Mouse (Mus musculus) forebrain, embryonic 14.5 days (tissue): ENCODE data around the gene Abhd14b. TPM values are rescaled to one million over a fixed set of nuclear protein-coding genes. Genes with fewer than 3 reads are reported as not detected.
A peak's percentile ranks its signal among the peaks of the same experiment; 100 is the strongest.

ENCODE experiments used
- ATAC-seq: fragments of 200-750 bp; cut with Nextera tagmentation; 2 replicates; pipeline ENCODE4 v1.8.0; 2017; ENCODE audit warnings: mild to moderate bottlenecking, moderate library complexity
- DNase-seq: peaks from one replicate; pipeline ENCODE4 v3.0.0-alpha.2; 2015; ENCODE audit warnings: low spot score
- H3K27ac ChIP-seq: fragments of 300-500 bp; sonication (generic); 2 replicates; pipeline ENCODE4 v1.5.1; 2014; ENCODE audit warnings: low read depth, mild to moderate bottlenecking, control low read depth, low read length, moderate library complexity
- H3K27me3 ChIP-seq: fragments of 300-500 bp; sonication (generic); replicated peaks from 2 replicates; pipeline ENCODE4 v1.6.1; 2014; ENCODE audit warnings: low read length, control low read depth, mixed read lengths; ENCODE audit not compliant: control insufficient read depth, insufficient read depth
- H3K36me3 ChIP-seq: fragments of 300-500 bp; sonication (generic); 2 replicates; pipeline ENCODE4 v1.6.1; 2014; ENCODE audit warnings: low read length, control low read depth; ENCODE audit not compliant: control insufficient read depth, insufficient read depth
- H3K4me1 ChIP-seq: fragments of 300-500 bp; sonication (generic); 2 replicates; pipeline ENCODE4 v1.6.1; 2014; ENCODE audit warnings: antibody characterized with exemption, low read length, control low read depth; ENCODE audit not compliant: control insufficient read depth, insufficient read depth
- H3K4me2 ChIP-seq: fragments of 300-500 bp; sonication (generic); 2 replicates; pipeline ENCODE4 v1.6.1; 2014; ENCODE audit warnings: mild to moderate bottlenecking, control low read depth, low read length
- H3K4me3 ChIP-seq: fragments of 300-500 bp; sonication (generic); 2 replicates; pipeline ENCODE4 v1.5.1; 2014; ENCODE audit warnings: low read depth, low read length, control low read depth
- H3K9ac ChIP-seq: fragments of 300-500 bp; sonication (generic); 2 replicates; pipeline ENCODE4 v1.6.1; 2014; ENCODE audit warnings: mild to moderate bottlenecking, low read length, control low read depth, moderate library complexity
- H3K9me3 ChIP-seq: fragments of 300-500 bp; sonication (generic); replicated peaks from 2 replicates; pipeline ENCODE4 v1.6.1; 2016; ENCODE audit warnings: low read length, control low read depth, mixed read lengths; ENCODE audit not compliant: control insufficient read depth
- WGBS: fragments of 180-500 bp; shearing (Covaris S2); extraction: QIAGEN DNeasy Blood & Tissue Kit; methylation state at CpG from one replicate; pipeline ENCODE4 v1.1.7; 2014; 5-methylcytosine and 5-hydroxymethylcytosine counted together
- polyA plus RNA-seq: library from polyadenylated mRNA; unstranded; fragments of >200 nt; fragmentation: Nextera tagmentation; extraction: Ambion mirVana; gene quantifications from 2 replicates; pipeline ENCODE4 v1.2.1, GENCODE M21; 2014

Abhd14b gene
- polyA plus RNA-seq, 1 experiment from 2014 or later = 5.5 TPM

GRCm38 (mm10) chr9:106467746-106468145 is 20.5 kb downstream of the Abhd14b start:
- DNase-seq (no peak), ATAC-seq (no peak)
- H3K4me3 ChIP-seq = no peak overlapping the region
- no peak overlapping the region for H3K4me2 ChIP-seq
- H3K9me3 ChIP-seq = no peaks in the 10 kb centered on the region
- WGBS = 92% methylated on average over 7 of the region's 7 CpGs
- H3K9ac ChIP-seq = no peak overlapping the region
- peaks cover 12% of the 10 kb centered on the region for H3K4me1 ChIP-seq
- H3K36me3 ChIP-seq = peaks cover 17% of the 10 kb centered on the region
- no peak overlapping the region for H3K27ac ChIP-seq
- H3K27me3 ChIP-seq = no peaks in the 10 kb centered on the region

- WGBS = 80% methylated on average over 6 of the region's 6 CpGs
- Histone ChIP-seq H3K9me3 (no peaks in the 10 kb centered on the region), H3K9ac (no peak overlapping the region), H3K27me3 (no peaks in the 10 kb centered on the region), H3K4me1 (peaks cover 12% of the 10 kb centered on the region), H3K36me3 (peaks cover 2% of the 10 kb centered on the region), H3K4me2 (no peak overlapping the region), H3K4me3 (no peak overlapping the region), H3K27ac (no peak overlapping the region)
- no peak for DNase-seq
- no peak for ATAC-seq
These were observed 22.1 kb downstream of the Abhd14b start for GRCm38 (mm10) chr9:106469317-106469716.

- H3K4me2 ChIP-seq = no peak overlapping the region
- DNase-seq (no peak), ATAC-seq (no peak)
- no peaks in the 10 kb centered on the region for H3K9me3 ChIP-seq
- no peak overlapping the region for H3K27ac ChIP-seq
- no peak overlapping the region; the same call in 1 of the 2 replicates for H3K9ac ChIP-seq
- H3K27me3 ChIP-seq = no peaks in the 10 kb centered on the region
- H3K4me3 ChIP-seq = no peak overlapping the region
- H3K4me1 ChIP-seq = peaks cover 9% of the 10 kb centered on the region
- no peaks in the 10 kb centered on the region for H3K36me3 ChIP-seq
- WGBS = 77% methylated on average over 9 of the region's 9 CpGs
These were observed 22.5 kb downstream of the Abhd14b start for GRCm38 (mm10) chr9:106469776-106470175.

- Histone ChIP-seq H3K4me1 (no peaks in the 10 kb centered on the region), H3K27ac (no peak overlapping the region), H3K9ac (no peak overlapping the region), H3K4me2 (no peak overlapping the region), H3K9me3 (no peaks in the 10 kb centered on the region), H3K27me3 (no peaks in the 10 kb centered on the region), H3K36me3 (no peaks in the 10 kb centered on the region), H3K4me3 (no peak overlapping the region)
- 65% methylated on average over 14 of the region's 14 CpGs for WGBS
- no peak for DNase-seq
- no peak for ATAC-seq
These were observed 23.9 kb downstream of the Abhd14b start for GRCm38 (mm10) chr9:106470991-106471750.

GRCm38 (mm10) chr9:106471892-106472291 is 24.6 kb downstream of the Abhd14b start:
- H3K4me3 ChIP-seq = no peak overlapping the region
- no peak overlapping the region for H3K27ac ChIP-seq
- no peak overlapping the region for H3K9ac ChIP-seq
- no peaks in the 10 kb centered on the region for H3K9me3 ChIP-seq
- DNase-seq = no peak
- no peak overlapping the region for H3K4me2 ChIP-seq
- H3K27me3 ChIP-seq = no peaks in the 10 kb centered on the region
- WGBS = 11% methylated on average over 5 of the region's 5 CpGs
- no peaks in the 10 kb centered on the region for H3K4me1 ChIP-seq
- no peak for ATAC-seq
- no peaks in the 10 kb centered on the region for H3K36me3 ChIP-seq

- DNase-seq (no peak), ATAC-seq (no peak)
- Histone ChIP-seq H3K9ac (no peak overlapping the region), H3K36me3 (no peaks in the 10 kb centered on the region), H3K4me3 (no peak overlapping the region), H3K9me3 (no peaks in the 10 kb centered on the region), H3K4me1 (no peaks in the 10 kb centered on the region), H3K4me2 (no peak overlapping the region), H3K27me3 (no peaks in the 10 kb centered on the region), H3K27ac (no peak overlapping the region)
- WGBS = 73% methylated on average over 4 of the region's 4 CpGs
These were observed 25.1 kb downstream of the Abhd14b start for GRCm38 (mm10) chr9:106472321-106472720.

- Histone ChIP-seq H3K27ac (no peak overlapping the region), H3K9me3 (no peaks in the 10 kb centered on the region), H3K4me3 (no peak overlapping the region), H3K4me2 (no peak overlapping the region), H3K9ac (no peak overlapping the region), H3K27me3 (no peaks in the 10 kb centered on the region), H3K36me3 (no peaks in the 10 kb centered on the region), H3K4me1 (peaks cover 6% of the 10 kb centered on the region; the same call in 1 of the 2 replicates)
- DNase-seq (no peak), ATAC-seq (no peak)
- 91% methylated on average over 16 of the region's 16 CpGs for WGBS
These were observed 26.0 kb downstream of the Abhd14b start for GRCm38 (mm10) chr9:106473081-106473752.

GRCm38 (mm10) chr9:106473753-106474105 is 26.5 kb downstream of the Abhd14b start:
- no peak overlapping the region for H3K27ac ChIP-seq
- peaks cover 7% of the 10 kb centered on the region; the same call in 1 of the 2 replicates for H3K4me1 ChIP-seq
- no peaks in the 10 kb centered on the region for H3K27me3 ChIP-seq
- no peaks in the 10 kb centered on the region for H3K36me3 ChIP-seq
- DNase-seq (no peak), ATAC-seq (no peak)
- no peaks in the 10 kb centered on the region for H3K9me3 ChIP-seq
- H3K4me3 ChIP-seq = no peak overlapping the region
- no peak overlapping the region for H3K4me2 ChIP-seq
- WGBS = 80% methylated on average over 5 of the region's 5 CpGs
- H3K9ac ChIP-seq = no peak overlapping the region

- no peak overlapping the region for H3K4me3 ChIP-seq
- no peak overlapping the region for H3K9ac ChIP-seq
- no peak overlapping the region for H3K4me2 ChIP-seq
- H3K27me3 ChIP-seq = no peaks in the 10 kb centered on the region
- H3K4me1 ChIP-seq = peaks cover 7% of the 10 kb centered on the region; the same call in 1 of the 2 replicates
- H3K9me3 ChIP-seq = no peaks in the 10 kb centered on the region
- peaks cover 3% of the 10 kb centered on the region; the same call in 1 of the 2 replicates for H3K36me3 ChIP-seq
- DNase-seq (peak; percentile 69), ATAC-seq (no peak)
- no peak overlapping the region for H3K27ac ChIP-seq
- WGBS = 3% methylated on average over 6 of the region's 6 CpGs
These were observed 27.2 kb downstream of the Abhd14b start for GRCm38 (mm10) chr9:106474456-106474855.
